Mouse (Mus musculus) mature B cell (primary cell): ENCODE results near the gene Neu2.

Source experiments
- in situ Hi-C: fragments of 300-500 bp; cut with MboI; formaldehyde crosslinking; loops from 2 replicates; pipeline ENCODE4 v1.14.3; 2019

The Neu2 gene

GRCm38 (mm10) chr1:87614576-87615295, 105.0 kb downstream of the Neu2 start:
- in situ Hi-C loops = no loop called here

- in situ Hi-C loops = loop anchor here (5.0 kb wide), 1 partner anchor 37 kb away; no protein-coding TSS in a partner anchor
Measured at GRCm38 (mm10) chr1:87620211-87620668, 110.6 kb downstream of the Neu2 start, which contains the start of gene Inpp5d. Gene Inpp5d (plus strand): TSS chr1:87620312.

- in situ Hi-C loops = loop anchor here (5.0 kb wide), 1 partner anchor 37 kb away; no protein-coding TSS in a partner anchor
Measured at GRCm38 (mm10) chr1:87620693-87621092, 111.0 kb downstream of the Neu2 start.

GRCm38 (mm10) chr1:87621146-87621857, 111.6 kb downstream of the Neu2 start:
- in situ Hi-C loops = loop anchor here (5.0 kb wide), 1 partner anchor 36 kb away; no protein-coding TSS in a partner anchor

GRCm38 (mm10) chr1:87621858-87622279, 112.2 kb downstream of the Neu2 start:
- in situ Hi-C loops = loop anchor here (5.0 kb wide), 1 partner anchor 35 kb away; no protein-coding TSS in a partner anchor

- in situ Hi-C loops = loop anchor here (5.0 kb wide), 1 partner anchor 33 kb away; no protein-coding TSS in a partner anchor
Measured at GRCm38 (mm10) chr1:87623977-87624666, 114.4 kb downstream of the Neu2 start.

GRCm38 (mm10) chr1:87624826-87625225, 115.1 kb downstream of the Neu2 start:
- in situ Hi-C loops = loop anchor here (5.0 kb wide), 1 partner anchor 32 kb away; no protein-coding TSS in a partner anchor

- in situ Hi-C loops = no loop called here
Measured at GRCm38 (mm10) chr1:87625254-87626025, 115.8 kb downstream of the Neu2 start.

- in situ Hi-C loops = no loop called here
Measured at GRCm38 (mm10) chr1:87626344-87626743, 116.7 kb downstream of the Neu2 start.

GRCm38 (mm10) chr1:87628085-87628484, 118.4 kb downstream of the Neu2 start:
- in situ Hi-C loops = no loop called here

- in situ Hi-C loops = no loop called here
Measured at GRCm38 (mm10) chr1:87631584-87631983, 121.9 kb downstream of the Neu2 start.

- in situ Hi-C loops = no loop called here
Measured at GRCm38 (mm10) chr1:87632163-87632562, 122.5 kb downstream of the Neu2 start.

- in situ Hi-C loops = no loop called here
Measured at GRCm38 (mm10) chr1:87636716-87637117, 127.0 kb downstream of the Neu2 start.

- in situ Hi-C loops = no loop called here
Measured at GRCm38 (mm10) chr1:87637121-87637877, 127.6 kb downstream of the Neu2 start.

- in situ Hi-C loops = no loop called here
Measured at GRCm38 (mm10) chr1:87637878-87638600, 128.3 kb downstream of the Neu2 start.

- in situ Hi-C loops = no loop called here
Measured at GRCm38 (mm10) chr1:87639724-87640123, 130.0 kb downstream of the Neu2 start.

GRCm38 (mm10) chr1:87640165-87640661, 130.5 kb downstream of the Neu2 start:
- in situ Hi-C loops = no loop called here

- in situ Hi-C loops = no loop called here
Measured at GRCm38 (mm10) chr1:87643016-87643415, 133.3 kb downstream of the Neu2 start.

- in situ Hi-C loops = no loop called here
Measured at GRCm38 (mm10) chr1:87645041-87645440, 135.4 kb downstream of the Neu2 start.

- in situ Hi-C loops = no loop called here
Measured at GRCm38 (mm10) chr1:87645748-87646147, 136.1 kb downstream of the Neu2 start.
